Mouse (Mus musculus) hindbrain, postnatal 0 days (tissue): ENCODE measurements around the gene Smim8. TPM values are rescaled to one million over a fixed set of nuclear protein-coding genes. Genes with fewer than 3 reads are reported as not detected.
"Not testable (repeated sequence)": the region's sequence is repeated elsewhere in the genome, so short reads cannot be mapped to it uniquely, and the experiment has no call there.

Experiments
- ATAC-seq: fragments of 200-750 bp; cut with Nextera tagmentation; 2 replicates; pipeline ENCODE4 v1.8.0; 2017; ENCODE audit warnings: mild to moderate bottlenecking, moderate TSS enrichment, moderate library complexity
- DNase-seq: peaks from one replicate; pipeline ENCODE4 v3.0.0-alpha.2; 2015; ENCODE audit warnings: low spot score
- H3K27ac ChIP-seq: fragments of 300-500 bp; sonication (generic); 2 replicates; pipeline ENCODE4 v1.5.1; 2014; ENCODE audit warnings: mild to moderate bottlenecking
- H3K27me3 ChIP-seq: fragments of 300-500 bp; sonication (generic); 2 replicates; pipeline ENCODE4 v1.6.1; 2014; ENCODE audit warnings: low read length, mixed read lengths; ENCODE audit not compliant: insufficient read depth
- H3K36me3 ChIP-seq: fragments of 300-500 bp; sonication (generic); 2 replicates; pipeline ENCODE4 v1.6.1; 2014; ENCODE audit warnings: low read length, mixed read lengths; ENCODE audit not compliant: insufficient read depth
- H3K4me1 ChIP-seq: fragments of 300-500 bp; sonication (generic); 2 replicates; pipeline ENCODE4 v1.6.1; 2014; ENCODE audit warnings: antibody characterized with exemption, low read length, mixed read lengths; ENCODE audit not compliant: insufficient read depth
- H3K4me2 ChIP-seq: fragments of 300-500 bp; sonication (generic); 2 replicates; pipeline ENCODE4 v1.6.1; 2014; ENCODE audit warnings: low read depth, mild to moderate bottlenecking, low read length, moderate library complexity, mixed read lengths
- H3K4me3 ChIP-seq: fragments of 300-500 bp; sonication (generic); 2 replicates; pipeline ENCODE4 v1.5.1; 2014; ENCODE audit warnings: low read length
- H3K9ac ChIP-seq: fragments of 300-500 bp; sonication (generic); replicated peaks from 2 replicates; pipeline ENCODE4 v1.6.1; 2014; ENCODE audit warnings: mild to moderate bottlenecking, low read length, moderate library complexity, mixed read lengths
- H3K9me3 ChIP-seq: fragments of 300-500 bp; sonication (generic); 2 replicates; pipeline ENCODE4 v1.6.1; 2016; ENCODE audit warnings: low read length, mixed read lengths
- CTCF ChIP-seq: IDR thresholded peaks from 2 replicates; pipeline ENCODE4 v1.5.1; 2016; ENCODE audit warnings: antibody characterized with exemption, control low read depth, low read depth
- WGBS: fragments of 180-500 bp; shearing (Covaris S2); extraction: QIAGEN DNeasy Blood & Tissue Kit; methylation state at CpG from one replicate; pipeline ENCODE4 v1.1.7; 2014; 5-methylcytosine and 5-hydroxymethylcytosine counted together
- polyA plus RNA-seq: library from polyadenylated mRNA; unstranded; fragments of >200 nt; fragmentation: Nextera tagmentation; extraction: Ambion mirVana; gene quantifications from 2 replicates; pipeline ENCODE4 v1.2.1, GENCODE M21; 2015
- total RNA-seq: library from RNA; depleted of rRNA; stranded (reverse); fragments of >200 nt; gene quantifications from 2 replicates; pipeline ENCODE4 v1.2.3, GENCODE M21; 2014

The Smim8 gene
- total and polyA plus RNA-seq, 2 experiments from 2014 or later, result 9.8 to 57.4 TPM

GRCm38 (mm10) chr4:34749236-34749635, 29.0 kb downstream of the Smim8 start:
- Histone ChIP-seq H3K9ac (no peak overlapping the region), H3K36me3 (no peaks in the 10 kb centered on the region), H3K27ac (no peak overlapping the region), H3K27me3 (no peaks in the 10 kb centered on the region), H3K4me3 (no peak overlapping the region), H3K4me1 (no peaks in the 10 kb centered on the region), H3K9me3 (no peaks in the 10 kb centered on the region), H3K4me2 (no peak overlapping the region)
- 47% methylated on average over 6 of the region's 6 CpGs for WGBS
- TF ChIP-seq CTCF, result no peak
- peak; percentile 5 for DNase-seq
- ATAC-seq, result no peak

- no peak overlapping the region for H3K9ac ChIP-seq
- WGBS, result 62% methylated on average over 3 of the region's 3 CpGs
- no peak overlapping the region for H3K4me2 ChIP-seq
- TF ChIP-seq CTCF, result no peak
- DNase-seq (no peak), ATAC-seq (no peak)
- no peak overlapping the region for H3K27ac ChIP-seq
- no peak overlapping the region for H3K4me3 ChIP-seq
- H3K9me3 ChIP-seq, result no peaks in the 10 kb centered on the region
- no peaks in the 10 kb centered on the region for H3K27me3 ChIP-seq
- no peaks in the 10 kb centered on the region for H3K36me3 ChIP-seq
- no peaks in the 10 kb centered on the region for H3K4me1 ChIP-seq
These were observed 43.8 kb downstream of the Smim8 start for GRCm38 (mm10) chr4:34734461-34734860.

GRCm38 (mm10) chr4:34733415-34733814, 44.8 kb downstream of the Smim8 start:
- not testable (repeated sequence) for ATAC-seq, H3K27me3 ChIP-seq, H3K4me2 ChIP-seq, H3K27ac ChIP-seq, H3K36me3 ChIP-seq, H3K9me3 ChIP-seq, H3K4me1 ChIP-seq, DNase-seq, H3K4me3 ChIP-seq, H3K9ac ChIP-seq
- 40% methylated on average over 2 of the region's 2 CpGs for WGBS

- DNase-seq, result peak; percentile 81
- no peaks in the 10 kb centered on the region for H3K4me1 ChIP-seq
- under 1% methylated on average over 38 of the region's 38 CpGs for WGBS
- H3K4me2 ChIP-seq, result peak within 1 kb of the TSS; percentile 87
- TF ChIP-seq CTCF, result no peak
- no peak within 1 kb of the TSS for H3K27ac ChIP-seq
- H3K36me3 ChIP-seq, result no peaks in the 10 kb centered on the region
- peak within 1 kb of the TSS; percentile 43 for H3K9ac ChIP-seq
- no peaks in the 10 kb centered on the region for H3K27me3 ChIP-seq
- H3K4me3 ChIP-seq, result peak within 1 kb of the TSS; percentile 50
- H3K9me3 ChIP-seq, result no peaks in the 10 kb centered on the region
- peak; percentile 94 for ATAC-seq
These were observed 48.3 kb downstream of the Smim8 start, which contains the start of gene Cfap206 for GRCm38 (mm10) chr4:34729851-34730341. Cfap206 (minus strand) TSS chr4:34730206.

GRCm38 (mm10) chr4:34725710-34726109, 52.5 kb downstream of the Smim8 start:
- not testable (repeated sequence) for ATAC-seq, H3K4me2 ChIP-seq, DNase-seq, H3K4me3 ChIP-seq, H3K9ac ChIP-seq, H3K36me3 ChIP-seq, H3K27me3 ChIP-seq, H3K4me1 ChIP-seq, H3K27ac ChIP-seq, H3K9me3 ChIP-seq
- WGBS, result 95% methylated on average over 3 of the region's 3 CpGs

GRCm38 (mm10) chr4:34724306-34724705, 53.9 kb downstream of the Smim8 start:
- Histone ChIP-seq H3K36me3 (no peaks in the 10 kb centered on the region), H3K9me3 (peaks cover 6% of the 10 kb centered on the region; the same call in 1 of the 2 replicates), H3K9ac (no peak overlapping the region), H3K4me2 (no peak overlapping the region), H3K4me1 (no peaks in the 10 kb centered on the region), H3K27me3 (no peaks in the 10 kb centered on the region), H3K27ac (no peak overlapping the region), H3K4me3 (no peak overlapping the region)
- no peak for ATAC-seq
- no peak for TF ChIP-seq CTCF
- no peak for DNase-seq
- WGBS, result 60% methylated on average over 4 of the region's 4 CpGs

GRCm38 (mm10) chr4:34723186-34723585, 55.0 kb downstream of the Smim8 start:
- no peaks in the 10 kb centered on the region for H3K36me3 ChIP-seq
- H3K9me3 ChIP-seq, result peaks cover 6% of the 10 kb centered on the region; the same call in 1 of the 2 replicates
- no peaks in the 10 kb centered on the region for H3K4me1 ChIP-seq
- no peak for DNase-seq
- H3K27ac ChIP-seq, result no peak overlapping the region
- no peak overlapping the region for H3K9ac ChIP-seq
- no peak for ATAC-seq
- WGBS, result 78% methylated on average over 4 of the region's 4 CpGs
- no peak overlapping the region for H3K4me2 ChIP-seq
- TF ChIP-seq CTCF, result no peak
- H3K4me3 ChIP-seq, result no peak overlapping the region
- H3K27me3 ChIP-seq, result no peaks in the 10 kb centered on the region
